Mouse (Mus musculus): Measurements from ENCODE around the gene Pold2.

DNA sequence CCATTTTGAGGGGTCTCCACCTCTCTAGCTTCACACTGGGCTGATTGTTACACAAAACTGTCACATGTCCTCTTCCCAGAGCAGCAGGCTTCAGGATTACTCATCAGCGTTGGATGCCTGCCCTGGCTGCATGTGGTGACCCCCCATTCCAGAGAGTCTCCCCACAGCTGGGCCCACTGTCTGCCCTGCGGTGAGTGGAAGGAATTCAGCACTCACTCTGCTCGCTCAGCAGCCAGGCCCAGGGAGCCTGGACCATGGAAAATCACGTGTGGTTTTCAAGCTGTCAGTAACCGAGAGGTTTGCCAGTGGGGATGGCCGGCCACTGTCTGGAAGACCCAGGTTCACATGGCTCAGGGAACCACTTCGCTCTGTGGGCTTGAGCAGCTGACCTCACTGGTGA lies 22.2 kb downstream of the Pold2 start:
- TF ChIP-seq CTCF (conservative IDR thresholded peaks at IDR 0.05; ENCODE audit: insufficient read depth, insufficient read length, low read depth, low read length): no peak
- TF ChIP-seq POLR2A (IDR thresholded peaks at IDR 0.05; ENCODE audit: low read depth, low read length): no peak

Data from kidney, adult 2 months (tissue).